Mouse (Mus musculus) retina, postnatal 7 days (tissue): ENCODE data around the gene Gm17087.

Experiments used
- DNase-seq: peaks from one replicate; pipeline ENCODE4 v3.0.0-alpha.2; 2012; ENCODE audit warnings: low read depth, low spot score

The Gm17087 gene

DNA sequence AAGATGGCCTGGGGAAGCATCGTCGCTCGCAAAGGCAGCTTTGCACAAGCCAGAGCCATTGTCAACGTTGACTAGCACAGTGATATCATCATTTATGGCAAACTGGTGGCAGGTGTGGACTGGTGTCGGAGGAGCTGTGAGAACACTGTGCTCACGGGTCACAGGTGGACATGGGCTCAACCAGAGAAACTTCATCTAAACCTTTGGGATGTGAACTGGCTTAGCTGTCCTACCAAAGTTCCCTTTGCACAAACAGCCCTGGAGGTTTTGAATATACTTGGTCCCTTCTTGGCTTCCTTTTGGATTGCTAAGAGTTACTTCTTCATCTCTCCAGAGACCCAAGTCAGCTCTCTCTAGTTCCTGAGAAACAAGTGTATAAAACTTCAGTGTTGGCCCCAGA lies at the start of gene Gm17087:
Gene Gm17087, minus strand, starts transcription at position 101 of the 400 bp plus-strand sequence.
- DNase-seq: no peak

DNA sequence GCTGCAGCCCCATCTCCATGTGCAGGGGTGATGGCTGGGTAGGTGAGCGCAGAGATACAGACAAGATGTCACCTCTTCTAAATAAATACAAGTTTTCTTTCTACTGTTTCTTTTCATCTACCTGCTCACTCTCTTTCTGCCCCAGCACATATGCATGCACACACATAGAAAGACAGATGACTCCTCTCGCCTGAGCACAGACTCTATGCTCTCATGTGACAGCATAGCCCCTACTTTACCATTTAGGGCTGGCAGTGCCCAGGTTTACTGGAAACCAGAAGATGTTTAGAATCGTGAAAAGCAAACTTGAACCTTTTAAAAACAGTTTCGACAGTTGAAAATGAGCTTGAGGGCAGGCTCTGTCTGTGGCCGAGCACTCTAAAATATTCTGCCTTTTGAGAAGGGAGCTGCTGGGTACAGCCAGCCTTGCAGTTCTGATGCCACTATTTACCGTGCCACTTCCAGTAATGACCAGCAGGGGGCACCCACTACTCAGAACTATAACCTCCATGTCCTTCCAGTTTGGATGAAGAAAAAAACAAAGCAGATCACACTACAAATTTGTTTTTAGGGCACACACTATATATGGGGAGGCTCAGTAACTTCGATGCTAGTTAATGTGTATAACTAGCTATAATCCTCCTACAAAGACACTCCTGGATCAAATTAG lies 47.3 kb upstream of the Gm17087 start:
- peak; percentile 68 for DNase-seq

GRCm38 (mm10) chr17:8611916-8612315 lies 45.2 kb upstream of the Gm17087 start:
- no peak for DNase-seq

- no peak for DNase-seq
Measured at GRCm38 (mm10) chr17:8606695-8607094, 39.9 kb upstream of the Gm17087 start.

DNA sequence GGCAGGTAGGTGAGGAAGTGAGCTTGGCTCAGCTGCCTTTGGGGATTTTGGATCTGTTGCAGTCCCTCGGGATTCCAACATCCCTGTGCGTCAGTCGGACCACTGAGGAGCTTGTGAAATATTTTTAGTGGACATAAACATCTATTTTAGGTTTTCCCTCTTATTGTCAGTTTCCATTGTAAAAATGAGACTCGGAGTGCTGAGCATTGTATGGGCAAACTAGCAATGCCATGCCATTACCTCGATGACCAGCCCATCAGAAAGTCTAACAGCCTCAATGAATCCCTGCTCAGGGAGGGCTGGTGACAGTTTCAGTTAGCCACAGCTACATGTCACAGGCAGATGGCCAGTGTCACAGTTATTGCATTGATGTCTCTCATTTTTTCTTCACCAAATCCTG lies 39.2 kb upstream of the Gm17087 start:
- no peak for DNase-seq

DNA sequence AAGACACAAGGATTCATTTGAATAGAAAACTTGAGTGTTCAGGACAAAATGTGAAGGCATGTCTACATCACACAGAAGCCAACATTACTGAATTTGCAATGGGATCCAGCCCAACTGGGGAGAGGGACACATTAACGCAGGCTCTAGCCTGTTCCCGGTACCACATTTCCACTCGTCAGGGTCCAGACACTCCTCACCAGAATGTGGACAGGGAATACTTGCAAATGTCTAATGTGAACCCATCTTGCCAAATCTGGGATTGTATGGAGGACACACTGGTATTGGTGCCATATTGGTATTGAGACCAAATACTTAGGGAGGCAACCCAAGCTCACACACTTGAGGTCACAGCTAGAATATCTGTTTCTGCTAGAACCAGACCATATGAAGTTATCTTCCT lies 36.2 kb upstream of the Gm17087 start:
- no peak for DNase-seq

GRCm38 (mm10) chr17:8597790-8598189 lies 31.0 kb upstream of the Gm17087 start:
- peak; percentile 43 for DNase-seq

DNA sequence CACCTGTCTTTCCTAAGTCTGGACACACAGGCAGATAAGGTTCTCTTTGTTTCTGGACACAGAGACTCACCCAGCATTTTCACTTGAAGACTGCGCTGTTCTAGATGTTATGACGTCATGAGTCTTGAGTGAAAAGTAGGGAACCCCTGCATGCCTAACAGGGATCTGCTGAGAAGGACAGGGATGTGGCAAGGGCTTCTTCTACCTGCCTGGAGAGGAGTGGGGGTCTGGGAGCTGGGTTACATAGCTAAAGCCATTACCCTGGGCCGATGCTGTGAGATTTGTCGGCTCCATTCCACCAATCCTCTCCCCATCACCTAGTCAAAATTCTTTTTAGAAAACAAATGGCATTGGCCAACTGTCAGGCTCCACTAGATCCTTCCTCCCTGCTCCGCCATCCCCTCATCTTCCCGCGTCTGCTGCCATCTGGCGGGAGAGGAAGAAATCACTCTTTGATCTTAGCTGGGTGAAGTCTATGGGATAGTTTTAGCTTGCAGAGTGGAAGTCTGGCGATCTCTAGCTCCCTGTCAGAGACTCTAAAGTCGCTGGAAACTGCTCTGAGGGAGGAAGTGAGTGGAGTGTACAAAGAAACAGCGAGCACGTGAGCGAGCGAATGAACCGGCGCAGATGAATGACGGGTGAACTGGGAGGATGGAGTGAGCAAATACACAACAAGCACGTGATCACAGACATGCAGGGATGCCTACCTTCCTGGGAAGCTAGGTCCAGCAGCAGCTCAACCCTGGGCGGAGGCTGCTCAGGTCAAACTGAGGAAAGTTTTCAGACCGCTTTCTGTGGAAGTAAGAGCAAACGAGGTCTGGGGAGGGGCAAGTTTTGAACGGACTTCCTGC lies 25.9 kb upstream of the Gm17087 start:
- DNase-seq: peak; percentile 66

DNA sequence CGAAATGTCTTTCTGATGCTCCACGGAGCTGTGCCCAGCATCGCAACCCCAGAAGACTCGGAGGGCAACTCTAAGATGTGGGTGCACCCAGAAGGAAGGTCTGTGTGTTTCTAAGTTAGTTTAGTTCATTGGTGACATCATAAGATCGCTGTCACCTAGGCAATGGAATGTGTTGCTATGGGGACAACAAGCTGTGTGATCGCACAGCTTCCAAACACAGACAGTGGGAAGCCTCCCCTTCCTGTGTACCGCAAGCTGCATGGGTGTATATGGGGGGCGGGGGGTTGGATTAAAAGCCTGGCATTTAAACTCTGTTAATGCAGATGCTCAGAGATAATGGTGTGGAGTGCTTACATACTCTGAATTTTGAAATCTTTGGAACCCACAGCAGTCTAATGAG lies 14.8 kb upstream of the Gm17087 start:
- DNase-seq: no peak

DNA sequence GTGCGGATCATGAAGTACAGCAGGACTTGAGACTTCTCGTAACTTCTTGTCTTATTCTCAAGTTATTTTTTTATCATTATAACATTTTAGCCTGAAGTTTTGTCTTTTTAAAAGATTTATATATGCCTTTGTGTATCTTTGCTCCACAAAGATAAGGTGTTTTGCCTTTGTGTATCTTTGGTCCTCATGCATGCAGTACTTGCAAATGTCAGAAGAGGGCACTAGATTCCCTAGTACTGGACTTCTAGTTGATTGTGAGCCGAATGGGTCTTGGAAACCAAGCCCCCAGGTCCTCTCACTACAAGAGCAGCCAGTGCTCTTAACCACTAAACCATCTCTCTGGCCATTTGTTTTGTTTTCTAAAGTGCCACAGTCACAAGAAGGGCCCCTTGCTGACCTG lies 13.6 kb upstream of the Gm17087 start:
- DNase-seq: no peak

- DNase-seq: no peak
Measured at GRCm38 (mm10) chr17:8573542-8574260, 7.0 kb upstream of the Gm17087 start.

GRCm38 (mm10) chr17:8562886-8563280 lies 3.9 kb downstream of the Gm17087 start:
- no peak for DNase-seq

GRCm38 (mm10) chr17:8562101-8562885 lies 4.5 kb downstream of the Gm17087 start:
- DNase-seq: no peak

- DNase-seq: no peak
Measured at GRCm38 (mm10) chr17:8557926-8558325, 8.8 kb downstream of the Gm17087 start.

GRCm38 (mm10) chr17:8556223-8556622 lies 10.5 kb downstream of the Gm17087 start:
- no peak for DNase-seq

- no peak for DNase-seq
Measured at GRCm38 (mm10) chr17:8555785-8556184, 11.0 kb downstream of the Gm17087 start.

GRCm38 (mm10) chr17:8554219-8554618 lies 12.5 kb downstream of the Gm17087 start:
- DNase-seq: no peak

DNA sequence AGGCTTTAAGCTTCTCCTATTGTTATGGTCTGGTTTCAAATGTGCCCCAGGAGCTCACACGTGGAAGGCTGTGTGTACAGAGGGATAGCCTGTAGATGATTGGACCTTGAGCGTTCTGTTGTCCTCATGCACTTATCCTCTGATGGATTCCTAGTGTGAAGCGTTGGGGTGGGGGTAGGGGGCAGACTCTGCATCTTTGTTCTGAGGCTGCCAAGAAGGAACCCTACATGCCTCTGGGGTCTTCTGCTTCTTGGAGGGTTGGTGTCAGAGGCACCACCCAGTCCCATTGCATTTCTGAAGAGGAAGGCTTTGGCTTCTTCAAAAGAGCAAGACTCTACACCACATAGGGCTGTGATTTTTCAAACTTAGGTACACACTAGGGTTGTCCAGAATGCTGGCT lies 13.1 kb downstream of the Gm17087 start:
- DNase-seq: no peak

DNA sequence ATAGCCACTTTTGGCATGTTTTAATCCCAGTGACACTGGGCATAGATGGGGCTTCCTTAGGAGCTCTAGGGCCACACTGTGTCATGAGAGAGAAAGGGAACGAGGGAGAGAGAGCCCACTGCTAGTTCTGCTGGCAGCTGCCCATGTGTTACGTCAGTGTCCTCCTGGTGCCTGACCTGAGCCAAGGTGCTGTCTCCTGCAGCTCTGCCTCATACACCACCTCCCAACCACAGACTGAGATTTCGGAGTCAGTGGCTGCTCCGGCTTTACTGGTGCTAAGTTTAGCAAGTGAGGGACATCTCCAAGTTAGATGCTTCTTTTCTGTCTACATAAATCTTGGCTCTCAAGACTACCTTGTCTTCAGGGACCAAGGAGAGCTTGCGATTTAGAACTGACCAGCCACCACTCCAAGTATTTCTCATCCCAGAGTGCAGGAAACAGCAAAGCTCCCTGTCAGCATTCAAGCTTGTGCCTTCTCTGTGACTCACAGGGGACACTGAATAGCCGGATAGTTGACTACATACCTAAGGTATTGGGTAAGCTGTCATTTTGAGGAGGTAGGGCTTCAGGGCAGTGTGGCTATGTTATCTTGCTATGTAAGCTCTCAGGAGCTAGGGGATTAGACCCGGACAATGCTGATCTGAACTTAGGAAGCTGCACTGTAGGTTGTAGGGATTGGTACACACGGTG lies 14.3 kb downstream of the Gm17087 start:
- no peak for DNase-seq

- DNase-seq: no peak
Measured at GRCm38 (mm10) chr17:8551641-8552040, 15.1 kb downstream of the Gm17087 start.

- no peak for DNase-seq
Measured at GRCm38 (mm10) chr17:8548733-8549132, 18.0 kb downstream of the Gm17087 start.
